ENCODE assay signal across 8 mouse cellular contexts in genomic region chr11:88512580-88512979, GRCm38 (mm10).
DNase-seq lines count a peak whose midpoint lies in the region; ATAC-seq and TF ChIP-seq lines count a peak whose summit lies in the region.

No protein-coding gene starts in this region.

- H3K27me3 ChIP-seq in cerebellum, adult 2 months (ENCODE audit: control insufficient read depth, insufficient read depth, low read length): no peaks in the 10 kb centered on the region

- peaks cover 55% of the 10 kb centered on the region for H3K4me1 ChIP-seq in cerebellum, adult 2 months (ENCODE audit: control insufficient read depth, insufficient read depth, low read length)

- TF ChIP-seq POLR2A in cerebellum, adult 2 months (IDR thresholded peaks at IDR 0.05; ENCODE audit: borderline replicate concordance, insufficient read depth, low read length): no peak

- WGBS in cerebellum, adult 2 months: 16% methylated on average over 4 of the region's 4 CpGs

- no peak overlapping the region for H3K27ac ChIP-seq in cerebellum, adult 2 months (ENCODE audit: insufficient read depth, low read length)

- DNase-seq in A20 (ENCODE audit: low read depth, low spot score): peak; percentile 64
- DNase-seq in CD4-positive, CD25-positive, alpha-beta regulatory T cell, adult 2 months (ENCODE audit: low read depth, low spot score): peak; percentile 76
- peak; percentile 76 to 79 for DNase-seq in cerebellum, adult 2 months
- DNase-seq in forelimb bud, embryonic 11.5 days (ENCODE audit: low read depth, low spot score): peak; percentile 65
- peak; percentile 73 to 80 for DNase-seq in lung, adult 18-20 months
- peak; percentile 81 for DNase-seq in retina, postnatal 1 day
- no peak for DNase-seq in urinary bladder, adult 2 months (ENCODE audit: low spot score)

- H3K4me3 ChIP-seq in cerebellum, adult 2 months (replicated peaks; ENCODE audit: insufficient read depth, low read depth, low read length): no peak overlapping the region

- TF ChIP-seq CTCF in cerebellum, adult 2 months (IDR thresholded peaks at IDR 0.05; ENCODE audit: borderline replicate concordance, insufficient read depth, low read depth, low read length): peak; percentile 85

- peak; percentile 63 for ATAC-seq in inflammation-experienced regulatory T-cells, adult 6 months
